Mouse (Mus musculus) limb, embryonic 10.5 days (tissue): ENCODE data around the gene Mgat2. TPM values are rescaled to one million over a fixed set of nuclear protein-coding genes. Genes with fewer than 3 reads are reported as not detected.

Experiments used
- DNase-seq: peaks from one replicate; pipeline ENCODE4 v3.0.0-alpha.2; 2017; ENCODE audit warnings: low spot score
- H3K27ac ChIP-seq: fragments of 300-500 bp; sonication (generic); 2 replicates; pipeline ENCODE4 v1.5.1; 2016; ENCODE audit warnings: mild to moderate bottlenecking
- H3K27me3 ChIP-seq: fragments of 300-500 bp; sonication (generic); 2 replicates; pipeline ENCODE4 v1.6.1; 2016; ENCODE audit warnings: low read depth, mild to moderate bottlenecking; ENCODE audit not compliant: poor library complexity, severe bottlenecking
- H3K36me3 ChIP-seq: fragments of 300-500 bp; sonication (generic); 2 replicates; pipeline ENCODE4 v1.6.1; 2016; ENCODE audit warnings: mild to moderate bottlenecking, moderate library complexity
- H3K4me1 ChIP-seq: fragments of 300-500 bp; sonication (generic); 2 replicates; pipeline ENCODE4 v1.6.1; 2016
- H3K4me3 ChIP-seq: fragments of 300-500 bp; sonication (generic); 2 replicates; pipeline ENCODE4 v1.5.1; 2016; ENCODE audit warnings: mild to moderate bottlenecking, moderate library complexity
- H3K9me3 ChIP-seq: fragments of 300-500 bp; sonication (generic); replicated peaks from 2 replicates; pipeline ENCODE4 v1.6.1; 2016; ENCODE audit warnings: mild to moderate bottlenecking
- WGBS: fragments of 180-500 bp; shearing (Covaris S2); methylation state at CpG from one replicate; pipeline ENCODE4 v1.1.7; 2016; 5-methylcytosine and 5-hydroxymethylcytosine counted together
- polyA plus RNA-seq: library from polyadenylated mRNA; unstranded; fragments of >200 nt; fragmentation: Nextera tagmentation; extraction: Ambion mirVana; gene quantifications from 2 replicates; pipeline ENCODE4 v1.2.1, GENCODE M21; 2016

The Mgat2 gene
- polyA plus RNA-seq, 1 experiment from 2014 or later: 35.4 TPM

DNA sequence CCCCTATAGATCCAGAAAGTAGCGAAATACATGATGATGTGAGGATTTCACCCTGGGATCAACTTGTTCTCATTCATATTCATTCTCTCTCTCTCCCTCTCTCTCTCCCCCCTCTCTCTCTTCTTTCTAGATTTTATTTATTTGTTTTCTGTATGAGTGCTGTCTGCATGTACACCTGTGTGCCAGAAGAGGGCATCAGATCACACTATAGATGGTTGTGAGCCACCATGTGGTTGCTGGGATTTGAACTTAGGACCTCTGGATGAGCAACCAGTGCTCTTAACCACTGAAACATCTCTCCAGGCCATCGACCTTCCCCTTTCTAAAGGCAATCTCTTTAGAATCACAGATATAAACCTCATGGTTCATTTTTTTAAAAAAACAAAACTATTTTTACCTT is 24.6 kb downstream of the Mgat2 start:
- Histone ChIP-seq H3K27ac (no peak overlapping the region), H3K9me3 (no peaks in the 10 kb centered on the region), H3K4me1 (no peaks in the 10 kb centered on the region), H3K27me3 (no peaks in the 10 kb centered on the region), H3K4me3 (no peak overlapping the region), H3K36me3 (peaks cover 86% of the 10 kb centered on the region)
- DNase-seq: no peak
- WGBS: 90% methylated on average over 2 of the region's 2 CpGs

DNA sequence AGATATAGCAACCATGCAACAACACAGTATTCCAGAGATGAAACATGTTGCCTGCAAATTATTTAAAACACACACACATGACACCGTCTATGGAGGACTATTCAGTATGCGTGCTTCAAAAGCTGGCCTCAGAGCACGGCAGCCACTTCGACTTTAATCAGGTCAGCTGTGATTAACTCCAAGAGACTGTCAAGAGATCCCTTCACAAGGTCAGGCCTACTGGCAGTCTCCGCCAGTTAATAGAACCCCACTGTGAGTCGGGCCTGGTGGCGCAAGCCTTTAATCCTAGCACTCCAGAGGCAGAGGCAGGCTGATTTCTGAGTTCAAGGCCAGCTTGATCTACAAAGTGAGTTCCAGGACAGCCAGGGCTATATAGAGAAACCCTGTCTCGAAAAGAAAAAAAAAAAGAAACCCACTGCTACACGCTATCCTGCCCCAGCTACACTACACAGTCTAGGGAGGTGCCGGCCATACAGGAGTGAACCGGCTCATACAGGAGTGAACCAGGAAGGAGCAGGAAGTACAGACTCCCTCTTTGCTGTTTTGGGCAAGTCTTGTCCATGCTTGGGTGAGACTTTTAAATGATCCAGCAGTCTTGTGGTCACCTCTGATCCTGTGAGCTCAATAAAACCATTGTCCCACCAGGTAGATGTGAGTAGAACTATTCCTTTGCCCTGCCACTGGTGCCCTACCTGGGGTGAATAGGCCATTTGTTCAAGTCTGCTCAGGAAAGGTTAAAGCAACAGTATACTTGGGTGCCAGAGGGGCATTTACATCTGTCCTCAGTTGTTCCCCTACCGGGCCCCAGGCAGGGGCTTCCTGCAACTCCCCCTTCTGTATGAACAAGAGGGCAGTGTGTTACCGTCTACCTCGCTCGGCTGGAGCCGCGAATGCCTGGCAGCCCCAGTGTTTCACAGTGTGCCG is 26.4 kb downstream of the Mgat2 start:
- H3K27ac ChIP-seq: no peak overlapping the region
- WGBS: 93% methylated on average over 18 of the region's 18 CpGs
- H3K4me3 ChIP-seq: no peak overlapping the region
- no peaks in the 10 kb centered on the region for H3K27me3 ChIP-seq
- no peaks in the 10 kb centered on the region for H3K4me1 ChIP-seq
- DNase-seq: peak; percentile 23
- peaks cover 94% of the 10 kb centered on the region for H3K36me3 ChIP-seq
- no peaks in the 10 kb centered on the region for H3K9me3 ChIP-seq

DNA sequence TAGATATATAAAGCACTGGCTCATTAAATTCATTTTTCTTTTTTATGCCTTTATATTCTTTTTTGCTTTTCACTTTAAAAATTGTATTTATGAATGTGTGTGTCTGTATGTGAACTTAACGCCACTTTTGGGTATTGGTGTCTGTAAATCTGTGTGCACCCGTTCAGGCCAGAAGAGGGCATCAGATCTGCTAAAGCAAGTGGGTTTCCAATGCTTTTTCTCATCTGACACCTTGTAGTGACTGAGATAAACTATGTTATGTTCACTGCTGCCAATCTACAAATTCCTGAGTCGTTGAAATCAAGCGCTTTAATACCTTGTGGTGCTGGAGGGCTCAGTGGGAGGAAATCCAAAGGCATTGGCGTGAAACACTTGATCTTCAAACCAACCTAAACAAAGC is 27.1 kb downstream of the Mgat2 start:
- Histone ChIP-seq H3K4me1 (no peaks in the 10 kb centered on the region), H3K36me3 (peaks cover 99% of the 10 kb centered on the region), H3K27ac (no peak overlapping the region), H3K4me3 (no peak overlapping the region), H3K9me3 (no peaks in the 10 kb centered on the region), H3K27me3 (no peaks in the 10 kb centered on the region)
- 92% methylated on average over 5 of the region's 5 CpGs for WGBS
- peak; percentile 15 for DNase-seq

DNA sequence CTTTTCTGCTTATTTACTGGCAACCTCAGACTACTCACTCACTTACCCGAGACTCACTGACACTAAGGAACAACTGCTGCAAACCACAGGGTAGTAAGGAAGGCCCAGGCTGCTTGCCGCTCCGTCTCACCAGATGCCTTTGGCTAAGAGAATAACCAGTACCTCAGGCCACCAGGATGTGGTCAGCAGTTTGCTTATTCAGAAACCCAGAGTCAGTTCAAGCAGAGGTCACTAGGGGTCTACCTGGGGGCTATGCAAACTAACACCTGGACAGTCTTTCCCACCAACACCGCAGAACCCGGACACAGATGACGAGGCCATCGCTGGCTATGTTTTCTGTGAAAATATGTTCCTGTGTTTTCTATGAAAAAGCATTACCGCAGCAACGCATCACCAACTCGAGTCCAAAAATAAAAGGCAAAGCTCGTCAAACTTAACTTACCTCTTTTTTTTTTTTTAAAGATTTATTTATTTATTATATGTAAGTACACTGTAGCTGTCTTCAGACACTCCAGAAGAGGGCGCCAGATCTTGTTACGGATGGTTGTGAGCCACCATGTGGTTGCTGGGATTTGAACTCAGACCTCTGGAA is 29.3 kb downstream of the Mgat2 start:
- H3K4me3 ChIP-seq: no peak overlapping the region
- no peak overlapping the region for H3K27ac ChIP-seq
- H3K4me1 ChIP-seq: no peaks in the 10 kb centered on the region
- H3K9me3 ChIP-seq: no peaks in the 10 kb centered on the region
- peaks cover 100% of the 10 kb centered on the region for H3K36me3 ChIP-seq
- no peaks in the 10 kb centered on the region for H3K27me3 ChIP-seq
- no peak for DNase-seq
- 94% methylated on average over 13 of the region's 13 CpGs for WGBS

DNA sequence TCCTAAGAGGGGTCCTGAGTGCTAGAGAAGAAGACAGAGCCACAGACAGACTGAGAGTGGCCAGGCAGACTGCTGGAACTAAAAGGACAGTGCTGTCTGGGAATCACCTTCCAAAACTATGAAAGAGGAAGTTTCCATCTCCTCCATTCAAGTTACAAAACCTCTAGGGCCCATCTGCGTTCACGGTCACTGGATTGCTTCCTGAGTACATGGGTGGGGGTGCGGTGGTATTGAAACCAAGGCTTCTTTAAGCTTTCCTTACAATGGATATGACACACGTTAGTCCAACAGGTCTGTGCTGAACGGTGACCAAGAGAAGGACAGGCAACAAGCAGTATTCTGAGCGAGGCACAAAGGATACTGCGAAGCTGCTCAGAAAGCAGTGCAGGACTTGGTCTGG is 30.4 kb downstream of the Mgat2 start:
- WGBS: 95% methylated on average over 7 of the region's 7 CpGs
- no peaks in the 10 kb centered on the region for H3K9me3 ChIP-seq
- H3K36me3 ChIP-seq: peaks cover 100% of the 10 kb centered on the region
- no peak overlapping the region for H3K4me3 ChIP-seq
- no peak overlapping the region for H3K27ac ChIP-seq
- H3K27me3 ChIP-seq: no peaks in the 10 kb centered on the region
- no peak for DNase-seq
- no peaks in the 10 kb centered on the region for H3K4me1 ChIP-seq

DNA sequence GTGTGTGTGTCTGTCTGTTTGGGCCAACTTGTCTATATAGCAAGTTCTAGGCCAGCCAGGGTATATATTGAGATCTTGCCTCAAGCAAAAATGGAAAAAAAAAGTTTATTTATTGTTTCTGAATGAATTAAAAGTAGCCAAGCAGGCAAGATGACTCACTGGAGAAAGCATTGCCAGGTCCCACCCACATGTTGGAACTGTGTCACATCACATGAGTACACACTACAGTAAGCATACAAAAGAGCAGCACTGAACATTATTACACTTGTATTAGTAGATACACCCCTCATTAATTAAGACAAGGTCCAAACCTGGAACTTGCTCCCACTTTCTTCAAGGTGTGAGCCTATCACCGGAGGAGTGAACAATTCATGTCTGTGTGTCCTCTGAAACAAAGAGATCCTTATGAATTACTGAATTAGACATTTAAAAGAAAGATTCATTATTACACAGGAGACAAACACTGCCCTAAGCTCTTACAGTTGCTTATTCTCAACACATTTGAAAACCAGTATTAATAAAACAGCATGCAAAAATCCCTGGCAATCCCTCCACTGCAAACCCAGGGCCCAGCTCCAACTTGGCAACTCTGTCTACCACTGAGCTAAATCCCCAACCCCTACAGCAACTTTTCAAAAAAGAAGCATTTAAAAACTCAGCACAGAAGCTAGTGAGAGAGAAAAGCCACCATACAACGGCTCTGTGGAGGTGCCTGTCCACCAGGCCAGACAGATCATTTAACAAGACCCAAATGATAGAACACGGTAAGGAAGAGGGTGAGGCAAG is 31.2 kb downstream of the Mgat2 start:
- Histone ChIP-seq H3K4me1 (no peaks in the 10 kb centered on the region), H3K9me3 (no peaks in the 10 kb centered on the region), H3K27ac (no peak overlapping the region), H3K27me3 (no peaks in the 10 kb centered on the region), H3K36me3 (peaks cover 100% of the 10 kb centered on the region), H3K4me3 (no peak overlapping the region)
- no peak for DNase-seq
- WGBS: 92% methylated on average over 3 of the region's 3 CpGs

DNA sequence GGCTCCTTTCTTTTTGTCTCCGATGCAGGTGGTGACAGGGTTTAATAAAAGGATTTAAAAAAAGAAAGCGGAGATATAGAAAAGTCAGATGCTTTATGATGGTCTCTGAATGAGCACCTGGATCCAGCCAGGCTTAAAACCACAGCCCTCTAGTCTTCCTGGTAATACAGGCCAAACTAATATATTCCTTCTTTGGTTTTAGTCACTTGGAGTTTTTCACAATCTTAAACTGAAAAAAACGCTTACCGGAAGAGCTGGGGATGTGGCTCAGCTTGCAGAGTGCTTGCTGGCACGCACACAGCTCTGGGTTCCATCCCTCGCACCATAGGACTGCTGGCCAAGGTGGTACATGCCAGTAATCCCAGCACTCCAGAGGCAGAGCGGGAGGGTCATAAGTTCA is 32.6 kb downstream of the Mgat2 start:
- Histone ChIP-seq H3K4me3 (no peak overlapping the region), H3K4me1 (no peaks in the 10 kb centered on the region), H3K9me3 (no peaks in the 10 kb centered on the region), H3K36me3 (peaks cover 100% of the 10 kb centered on the region), H3K27ac (no peak overlapping the region), H3K27me3 (no peaks in the 10 kb centered on the region)
- no peak for DNase-seq
- 95% methylated on average over 7 of the region's 7 CpGs for WGBS

DNA sequence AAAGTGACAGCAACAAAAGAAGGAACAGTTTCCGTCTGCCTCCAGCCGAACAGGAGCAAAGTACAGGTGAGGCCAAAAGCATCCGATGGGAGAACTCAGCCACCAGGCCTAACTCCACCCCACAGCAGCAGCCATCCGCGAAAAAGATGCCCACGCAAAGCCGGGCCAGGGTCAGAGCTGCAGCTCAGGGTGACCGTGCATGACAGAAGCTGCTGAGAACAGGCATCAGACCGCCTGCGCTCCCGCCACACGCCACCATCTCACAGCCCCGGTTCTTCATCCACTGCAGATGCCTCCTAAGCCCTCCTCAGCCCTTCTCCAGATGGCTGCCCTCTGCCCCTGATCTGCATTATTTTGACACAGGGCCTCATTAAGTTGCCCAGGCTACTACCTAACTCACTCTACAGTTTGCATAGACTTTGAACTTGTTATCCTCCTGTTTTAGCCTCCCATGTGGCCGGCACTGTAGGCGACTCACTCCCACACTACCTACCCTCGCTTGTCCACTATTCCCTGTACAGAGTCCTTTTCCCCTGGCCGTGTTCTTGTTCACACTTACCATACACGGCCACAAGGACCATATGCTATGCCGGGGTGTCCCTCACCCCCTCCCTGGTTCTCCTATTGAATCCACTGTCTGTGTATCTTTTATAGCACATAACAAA is 36.8 kb downstream of the Mgat2 start:
- H3K4me3 ChIP-seq: no peak overlapping the region
- 92% methylated on average over 19 of the region's 19 CpGs for WGBS
- H3K27me3 ChIP-seq: no peaks in the 10 kb centered on the region
- no peaks in the 10 kb centered on the region for H3K4me1 ChIP-seq
- no peak overlapping the region for H3K27ac ChIP-seq
- H3K9me3 ChIP-seq: no peaks in the 10 kb centered on the region
- DNase-seq: no peak
- H3K36me3 ChIP-seq: peaks cover 92% of the 10 kb centered on the region

DNA sequence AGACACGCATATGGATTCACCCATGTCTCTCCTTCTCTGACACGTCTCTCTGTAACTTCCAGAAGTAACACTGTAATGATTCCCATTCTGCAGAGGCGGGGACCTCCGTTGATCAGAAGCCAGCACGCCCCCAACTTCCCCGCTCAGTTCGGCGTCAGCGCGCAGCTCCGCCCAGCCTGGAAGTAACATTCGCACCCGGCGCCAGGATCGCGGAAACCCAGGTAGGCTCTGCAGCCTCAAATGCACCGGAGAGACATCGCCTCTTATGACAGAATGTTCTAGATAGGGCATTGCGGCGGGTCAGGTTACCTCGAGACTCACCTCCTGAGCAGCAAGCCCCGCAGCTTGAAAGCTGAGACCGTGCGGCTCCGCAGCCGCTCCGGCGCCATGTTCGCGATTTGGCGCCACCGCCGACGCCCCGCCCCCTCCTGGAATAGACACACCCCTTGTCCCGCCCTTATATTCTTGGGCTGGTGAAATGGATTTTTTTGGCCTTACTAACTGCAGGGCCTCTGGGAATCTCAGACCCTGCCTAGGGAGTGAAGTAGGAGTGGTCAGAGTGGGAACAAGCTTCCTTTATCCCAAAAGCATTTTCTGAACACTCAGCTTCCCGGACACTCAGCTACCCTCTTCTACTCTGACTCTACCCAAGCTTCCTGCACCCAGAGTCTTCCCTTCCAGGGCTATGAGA is 44.0 kb downstream of the Mgat2 start, which contains the start of gene Pole2:
Gene Pole2, minus strand, starts transcription at position 420 of the 691 bp plus-strand sequence.
- H3K4me3 ChIP-seq: peak within 1 kb of the TSS; percentile 80
- peak; percentile 91 for DNase-seq

DNA sequence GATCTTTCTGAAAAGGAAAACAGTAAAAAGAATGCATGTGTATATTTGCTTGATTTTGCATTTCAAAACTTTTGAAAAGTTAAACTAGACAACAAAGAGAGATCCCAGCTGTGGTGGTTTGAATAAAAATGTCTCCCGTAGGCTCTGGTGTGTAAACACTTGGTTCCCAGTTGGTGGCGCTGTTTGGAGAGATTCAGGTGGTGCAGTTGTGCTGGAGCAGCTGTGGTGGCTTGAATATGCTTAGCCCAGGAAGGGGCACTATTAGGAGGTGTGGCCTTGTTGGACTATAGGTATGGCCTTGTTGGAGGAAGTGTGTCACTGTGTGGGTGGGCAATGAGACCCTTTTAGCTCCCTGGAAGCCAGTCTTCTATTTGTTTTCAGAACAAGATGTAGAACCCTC is 45.3 kb downstream of the Mgat2 start:
- no peak overlapping the region for H3K4me3 ChIP-seq
- no peak for DNase-seq
- H3K36me3 ChIP-seq: peaks cover 19% of the 10 kb centered on the region
- H3K27ac ChIP-seq: no peak overlapping the region
- WGBS: 73% methylated on average over 2 of the region's 2 CpGs
- no peaks in the 10 kb centered on the region for H3K9me3 ChIP-seq
- H3K27me3 ChIP-seq: no peaks in the 10 kb centered on the region
- H3K4me1 ChIP-seq: peaks cover 10% of the 10 kb centered on the region

More for the DNA sequence above, 44.0 kb downstream of the Mgat2 start, which contains the start of gene Pole2:
- Histone ChIP-seq H3K36me3 (peaks cover 29% of the 10 kb centered on the region), H3K27me3 (no peaks in the 10 kb centered on the region), H3K9me3 (no peaks in the 10 kb centered on the region), H3K4me1 (peaks cover 10% of the 10 kb centered on the region), H3K27ac (peak within 1 kb of the TSS; percentile 96)
- WGBS: under 1% methylated on average over 37 of the region's 37 CpGs

DNA sequence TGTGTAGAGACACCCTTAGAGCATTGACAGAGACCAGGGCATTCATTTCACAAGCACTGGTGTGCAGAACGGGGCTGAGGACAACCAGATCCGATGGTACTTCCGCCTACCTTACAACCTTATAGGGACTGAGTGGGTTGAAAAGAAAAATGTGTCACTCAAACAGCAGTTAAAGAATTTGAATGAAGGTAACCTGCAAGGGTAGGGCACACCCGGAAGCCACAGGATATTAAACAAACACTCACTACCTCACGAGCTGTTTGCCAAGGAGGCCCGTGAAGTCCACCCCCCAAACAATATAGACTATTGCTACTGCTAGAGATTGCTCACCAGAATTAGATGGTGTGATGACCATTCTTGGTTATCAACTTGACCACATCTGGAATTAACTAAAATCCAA is 51.8 kb downstream of the Mgat2 start:
- no peaks in the 10 kb centered on the region for H3K27me3 ChIP-seq
- H3K36me3 ChIP-seq: no peaks in the 10 kb centered on the region
- no peaks in the 10 kb centered on the region for H3K9me3 ChIP-seq
- DNase-seq: no peak
- H3K27ac ChIP-seq: no peak overlapping the region
- 94% methylated on average over 6 of the region's 6 CpGs for WGBS
- H3K4me3 ChIP-seq: no peak overlapping the region
- H3K4me1 ChIP-seq: peaks cover 2% of the 10 kb centered on the region; the same call in 1 of the 2 replicates
